Mouse (Mus musculus) T-cell, adult 2 months (primary cell): Measurements from ENCODE around the gene Arhgap23.

Experiments
- DNase-seq: peaks from one replicate; pipeline ENCODE4 v3.0.0; 2022; ENCODE audit warnings: low spot score

Gene Arhgap23

DNA sequence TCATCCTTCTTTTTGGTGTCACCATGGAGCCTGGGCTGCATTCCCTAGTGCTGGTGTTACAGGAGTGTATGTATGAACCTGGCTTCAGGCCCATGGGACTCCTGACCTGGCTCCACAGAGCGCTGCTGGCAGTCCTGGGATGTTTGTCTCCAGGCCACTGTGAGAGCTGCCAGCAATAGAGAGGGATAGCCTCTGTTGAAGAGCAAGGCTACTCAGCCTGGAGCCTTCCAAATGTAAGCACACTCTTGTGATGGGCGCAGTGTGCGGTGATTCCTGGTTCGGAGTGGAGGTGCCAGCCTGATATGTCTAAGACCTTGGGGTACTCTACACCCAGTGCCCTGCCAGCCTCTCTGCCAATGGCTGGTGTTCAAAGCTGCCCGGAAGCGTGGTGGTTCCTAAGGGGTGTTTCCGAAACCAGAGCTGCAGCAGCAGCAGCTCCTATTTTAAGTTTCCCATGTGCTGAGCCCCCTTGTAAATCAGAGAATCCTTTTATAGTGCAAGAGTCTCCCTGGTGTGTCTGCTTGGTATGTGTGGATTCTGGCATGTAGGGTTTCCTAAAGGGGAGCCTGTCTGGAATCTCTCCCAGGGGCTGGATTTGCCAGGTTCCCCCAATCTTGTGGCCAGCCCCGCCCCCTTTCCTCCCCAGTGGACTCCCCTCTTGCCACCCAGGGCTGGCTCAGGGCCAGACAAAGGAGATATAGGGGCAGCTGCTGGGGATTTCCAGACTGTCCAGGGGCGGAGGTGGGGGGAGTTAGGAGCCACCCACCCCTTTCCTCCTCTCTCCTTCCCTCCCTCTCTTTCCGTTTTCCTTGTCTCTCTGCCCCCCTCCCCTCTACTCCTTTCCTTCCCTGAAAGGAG lies 9.0 kb upstream of the Arhgap23 start:
- no peak for DNase-seq

DNA sequence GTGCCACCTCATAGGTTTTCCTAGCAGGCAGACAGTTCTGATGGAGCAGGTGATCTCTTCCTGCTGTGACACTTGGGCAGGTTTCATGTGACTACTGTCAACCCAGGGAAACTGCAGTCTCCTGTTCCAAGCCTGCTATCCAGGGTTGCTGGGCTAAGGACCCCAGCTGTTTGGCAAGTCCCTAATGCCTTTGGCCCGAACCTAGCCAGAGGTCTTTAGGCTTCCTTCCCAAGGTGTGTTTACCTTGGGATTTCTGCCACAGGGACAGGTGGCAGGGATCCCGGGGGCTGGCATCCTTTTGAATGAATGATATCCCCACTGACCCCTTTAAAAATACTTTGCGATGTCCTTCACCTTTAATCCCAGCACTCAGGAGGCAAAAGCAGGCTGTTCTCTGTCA lies 7.9 kb upstream of the Arhgap23 start:
- no peak for DNase-seq

DNA sequence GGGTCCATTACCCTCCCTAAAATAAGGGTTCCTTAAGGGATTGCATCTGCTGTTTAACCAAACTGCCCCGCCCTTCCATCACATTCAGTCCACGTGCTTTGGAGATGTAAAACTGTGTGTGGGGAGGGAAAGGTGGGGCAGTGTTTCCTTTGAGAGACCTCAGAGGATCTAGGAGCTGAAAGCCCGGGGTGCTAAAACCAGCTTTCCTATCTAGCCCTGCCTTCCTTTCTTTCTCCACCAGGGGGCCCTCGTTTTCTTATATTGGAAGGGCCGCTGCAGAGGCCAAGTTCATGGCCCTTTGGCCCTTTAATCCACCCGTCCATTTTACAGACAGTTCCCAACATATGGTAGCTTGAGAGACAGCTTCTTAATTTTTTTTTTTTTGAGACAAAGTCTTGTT lies 7.2 kb upstream of the Arhgap23 start:
- DNase-seq: peak; percentile 53

DNA sequence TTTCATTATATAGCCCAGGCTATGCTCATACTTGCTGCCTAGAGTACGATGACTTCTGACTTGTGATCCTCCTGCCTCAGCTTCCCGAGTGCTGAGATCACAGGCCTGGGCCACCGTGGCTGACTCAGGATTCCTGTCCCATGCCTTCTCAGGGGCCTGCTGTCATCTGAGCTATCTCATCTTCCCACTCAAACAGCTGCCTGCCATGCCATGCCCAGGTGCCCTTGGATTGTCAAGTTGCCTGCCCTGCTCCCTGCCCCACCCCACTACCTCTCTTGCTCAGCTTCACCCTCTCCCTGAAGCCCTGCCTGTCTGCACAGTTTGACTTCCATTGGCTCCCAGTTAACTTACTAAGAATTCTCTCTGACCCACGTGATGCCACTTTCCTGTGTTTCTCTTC lies 4.4 kb upstream of the Arhgap23 start:
- DNase-seq: no peak

DNA sequence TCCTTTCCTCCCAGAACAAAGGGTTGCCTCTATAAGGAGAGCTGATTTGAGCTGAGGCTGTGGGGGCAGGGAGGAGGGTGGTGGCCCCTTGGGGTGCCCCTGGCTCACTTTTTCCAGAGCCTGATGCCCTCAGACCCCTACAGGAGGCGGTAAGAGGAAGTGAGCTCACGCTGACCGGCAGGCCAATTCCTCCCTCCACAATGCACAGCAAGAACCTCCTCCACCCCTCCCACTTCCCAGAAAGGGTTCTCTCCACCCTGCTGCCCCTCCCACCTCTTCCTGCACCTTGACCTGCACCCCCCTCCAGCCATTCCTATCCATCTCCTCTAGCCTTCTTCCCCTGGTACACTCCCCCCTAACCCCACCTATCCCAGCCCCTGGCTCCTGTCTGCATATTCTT lies 3.2 kb upstream of the Arhgap23 start:
- no peak for DNase-seq

DNA sequence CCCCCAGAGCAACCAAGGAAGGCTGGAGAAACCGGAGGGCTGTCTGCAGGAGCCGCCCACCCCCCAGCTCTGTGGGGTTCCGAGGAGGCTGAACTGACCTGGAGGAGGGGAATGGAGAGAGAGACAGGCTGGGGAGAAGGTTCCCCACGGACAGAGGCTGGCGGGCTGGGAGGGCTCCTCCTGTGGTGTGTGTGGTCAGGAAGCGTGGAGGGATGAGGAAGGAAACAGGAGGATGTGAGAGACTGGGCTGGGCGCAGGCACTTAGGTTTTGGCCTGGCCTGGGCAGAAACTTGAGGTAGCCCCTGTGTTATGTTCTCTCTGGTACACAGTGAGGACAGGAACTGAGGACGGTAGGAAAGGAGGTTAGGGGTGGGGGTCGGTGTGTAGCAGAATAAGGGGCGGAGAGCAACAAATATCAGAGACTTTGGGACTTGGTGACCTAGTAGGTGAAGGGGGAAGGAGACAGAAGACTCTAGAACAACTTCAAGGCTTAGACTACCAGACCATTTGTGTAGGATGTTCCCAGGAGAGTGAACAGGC lies 2.5 kb upstream of the Arhgap23 start:
- DNase-seq: no peak

DNA sequence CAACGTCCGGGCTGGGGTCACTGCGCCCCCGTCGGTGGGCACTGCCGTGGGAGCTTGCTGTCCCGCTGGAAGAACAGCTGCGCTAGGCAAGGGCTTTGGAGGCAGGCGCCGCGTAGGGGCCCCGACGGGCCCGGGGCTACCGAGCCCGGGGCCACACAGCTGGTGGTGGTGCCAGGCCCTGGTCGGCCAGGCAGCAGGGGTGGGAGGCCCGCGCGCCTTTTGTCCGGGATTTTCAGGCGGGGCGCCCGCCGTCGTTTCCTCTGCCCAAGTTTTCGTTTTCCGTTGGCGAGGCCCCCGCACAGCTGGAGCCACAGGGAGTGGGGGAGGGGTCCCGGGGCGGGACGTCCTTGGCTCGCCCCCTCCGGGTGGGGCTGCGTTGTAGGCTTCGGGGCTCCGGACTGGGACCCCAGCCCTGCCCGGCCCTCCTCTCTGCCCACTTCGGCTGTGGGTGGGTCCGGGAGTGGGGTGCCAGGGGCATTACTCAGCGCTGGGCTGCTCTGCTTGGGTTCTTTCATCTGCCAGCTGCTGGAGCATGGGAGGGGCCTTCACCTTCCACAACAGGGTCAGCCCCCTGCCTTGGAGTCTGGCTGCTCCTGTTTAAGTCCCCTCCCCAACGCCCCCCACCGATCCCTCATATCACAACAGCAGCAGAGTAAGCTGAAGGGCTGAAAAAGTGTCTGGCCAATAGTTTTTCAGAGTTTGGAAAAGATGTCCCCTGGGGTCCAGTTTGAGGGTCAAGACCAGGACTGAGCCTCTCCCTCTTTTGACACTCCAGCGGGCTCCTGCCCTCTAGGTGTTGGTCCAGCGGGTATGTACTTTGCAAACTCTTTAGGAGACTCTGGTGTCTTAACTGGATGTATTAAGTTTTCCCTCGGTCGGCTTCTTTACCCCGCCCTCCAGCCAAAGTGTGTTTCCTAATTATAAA lies 641 bp downstream of the Arhgap23 start:
- no peak for DNase-seq

DNA sequence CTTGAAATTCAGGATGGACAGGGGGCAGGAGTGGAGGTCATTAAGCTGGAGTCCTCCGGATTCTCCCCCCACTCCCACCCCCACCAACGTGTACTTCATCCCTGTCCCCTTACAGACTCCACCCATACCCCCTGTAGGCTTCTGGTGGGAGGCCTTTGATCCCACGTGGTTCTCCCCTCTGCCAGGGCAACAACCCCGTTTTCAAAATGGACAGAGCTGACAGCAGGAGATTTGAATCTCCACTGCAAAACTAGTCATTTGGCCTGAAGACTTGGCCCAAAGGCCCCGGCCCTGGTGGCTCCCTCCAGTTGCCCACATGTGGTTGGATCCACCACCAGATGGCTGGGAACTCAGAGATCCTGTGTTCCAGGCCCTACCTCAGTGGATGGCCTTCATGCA lies 1.3 kb downstream of the Arhgap23 start:
- DNase-seq: no peak

DNA sequence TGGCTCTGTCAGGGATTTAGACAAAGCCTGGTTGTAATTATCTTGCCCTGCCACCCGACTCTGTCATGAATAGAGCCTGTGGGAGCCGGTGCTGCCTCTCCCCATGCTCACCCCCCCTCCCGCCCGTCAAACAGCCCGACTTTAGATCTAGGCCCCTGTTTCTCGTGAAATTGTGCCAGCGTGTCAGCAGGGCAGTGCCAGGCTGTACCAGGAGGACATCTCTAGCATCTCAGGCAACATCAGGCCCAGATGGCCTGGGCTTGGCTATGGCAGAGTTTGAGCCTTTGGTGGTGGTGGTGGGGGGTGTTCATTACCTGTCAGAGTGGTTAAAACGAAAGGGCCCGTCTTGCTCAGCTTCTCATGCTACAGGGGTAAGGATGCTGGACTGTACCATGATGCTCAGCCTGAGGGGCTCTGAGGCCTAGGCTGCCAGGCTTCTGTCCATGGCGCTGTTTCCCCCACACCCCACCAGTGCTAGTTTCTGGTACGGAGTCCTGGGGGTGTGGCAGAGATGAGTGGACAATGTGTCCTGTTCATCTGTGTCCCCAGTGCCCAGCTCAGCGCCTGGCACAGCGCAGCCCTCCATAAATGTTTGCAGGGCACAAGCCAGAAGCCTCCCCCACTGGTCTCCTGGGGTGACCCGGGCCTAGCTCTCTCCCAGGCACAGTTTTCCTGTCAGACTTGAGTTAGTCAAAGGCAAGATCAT lies 3.7 kb downstream of the Arhgap23 start:
- DNase-seq: no peak

DNA sequence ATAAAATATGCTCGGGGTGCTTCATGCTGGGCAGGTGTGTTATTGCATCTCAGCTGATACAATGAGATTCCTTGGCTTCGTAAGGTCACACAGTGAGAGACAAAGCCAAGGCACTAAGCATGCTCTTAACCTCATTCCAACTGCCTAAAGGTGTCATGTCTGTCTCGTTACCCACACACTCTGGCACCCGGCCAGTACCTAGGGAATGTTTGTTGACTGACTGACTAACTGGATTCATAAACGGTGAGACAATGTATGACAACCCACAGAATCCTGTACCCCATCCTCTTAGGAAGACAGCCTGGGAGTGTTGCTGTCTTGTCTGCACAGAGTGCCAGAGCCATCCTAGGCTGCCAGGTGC lies 4.2 kb downstream of the Arhgap23 start:
- DNase-seq: no peak

DNA sequence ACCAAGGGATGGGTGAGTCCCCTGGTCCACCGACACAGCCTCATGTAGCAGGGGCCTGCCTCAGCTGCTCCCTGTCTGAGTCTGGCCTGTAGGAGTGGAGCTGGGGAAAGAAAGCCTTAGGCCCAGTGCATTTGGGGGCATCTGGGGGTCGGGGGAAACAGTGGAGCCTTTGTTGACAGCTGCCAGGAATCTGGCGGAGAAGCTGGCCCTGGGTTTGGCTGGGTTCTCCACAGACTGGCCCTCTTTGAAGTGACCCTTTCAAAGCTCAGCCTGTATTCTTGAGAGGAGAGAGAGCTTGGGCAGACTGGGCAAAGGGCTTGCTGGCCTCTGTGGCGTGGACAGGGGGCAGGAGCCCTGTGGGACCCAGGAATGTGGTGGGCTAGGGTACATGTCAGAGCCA lies 7.2 kb downstream of the Arhgap23 start:
- no peak for DNase-seq

DNA sequence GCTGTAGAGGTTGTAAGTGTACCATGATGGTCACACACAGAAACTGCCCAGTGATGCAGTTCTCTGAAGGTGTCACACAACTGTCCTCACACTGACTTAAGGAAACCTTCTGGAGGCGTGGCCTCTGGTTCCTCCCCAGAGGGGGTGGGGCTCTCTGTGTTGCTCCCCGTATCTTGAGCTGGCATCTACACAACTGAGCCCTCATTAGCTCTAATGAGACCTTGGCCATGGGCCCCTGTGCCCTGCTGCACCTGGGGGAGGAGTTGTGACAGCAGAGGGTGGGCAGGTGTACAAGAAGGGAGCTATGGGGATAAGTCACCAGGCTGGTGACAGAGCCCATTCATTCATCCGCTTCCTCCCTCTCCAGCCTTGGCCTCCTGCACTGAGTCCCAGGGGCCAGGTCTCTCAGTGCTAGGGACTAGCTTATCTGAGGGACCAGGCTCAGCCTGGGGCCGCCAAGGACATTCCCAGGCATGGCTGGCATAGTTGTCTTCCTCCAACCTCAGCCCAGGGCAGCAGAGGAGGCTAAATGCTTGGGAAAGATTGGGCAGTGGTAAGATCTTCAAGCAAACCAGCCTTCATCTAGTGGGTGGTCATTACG lies 8.9 kb downstream of the Arhgap23 start:
- DNase-seq: no peak

DNA sequence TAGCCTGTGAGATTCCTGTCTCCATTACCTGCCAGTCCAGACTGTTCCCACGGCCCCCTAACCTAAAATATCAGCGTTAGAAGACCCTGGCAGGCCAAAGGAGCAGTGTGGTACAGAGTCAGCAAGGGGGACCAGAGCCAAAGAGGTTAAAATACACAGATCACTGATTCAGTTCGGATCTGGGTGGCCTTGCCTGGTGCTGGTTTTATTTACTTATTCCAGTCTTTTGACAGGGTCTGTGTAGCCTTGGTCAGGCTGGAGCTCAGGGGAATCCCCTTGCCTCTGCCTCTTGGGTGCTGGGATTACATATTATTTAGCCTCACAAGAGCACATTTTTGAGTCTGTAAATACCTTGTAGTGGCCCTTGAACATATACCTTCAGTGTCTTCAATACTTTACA lies 9.5 kb downstream of the Arhgap23 start:
- DNase-seq: no peak

DNA sequence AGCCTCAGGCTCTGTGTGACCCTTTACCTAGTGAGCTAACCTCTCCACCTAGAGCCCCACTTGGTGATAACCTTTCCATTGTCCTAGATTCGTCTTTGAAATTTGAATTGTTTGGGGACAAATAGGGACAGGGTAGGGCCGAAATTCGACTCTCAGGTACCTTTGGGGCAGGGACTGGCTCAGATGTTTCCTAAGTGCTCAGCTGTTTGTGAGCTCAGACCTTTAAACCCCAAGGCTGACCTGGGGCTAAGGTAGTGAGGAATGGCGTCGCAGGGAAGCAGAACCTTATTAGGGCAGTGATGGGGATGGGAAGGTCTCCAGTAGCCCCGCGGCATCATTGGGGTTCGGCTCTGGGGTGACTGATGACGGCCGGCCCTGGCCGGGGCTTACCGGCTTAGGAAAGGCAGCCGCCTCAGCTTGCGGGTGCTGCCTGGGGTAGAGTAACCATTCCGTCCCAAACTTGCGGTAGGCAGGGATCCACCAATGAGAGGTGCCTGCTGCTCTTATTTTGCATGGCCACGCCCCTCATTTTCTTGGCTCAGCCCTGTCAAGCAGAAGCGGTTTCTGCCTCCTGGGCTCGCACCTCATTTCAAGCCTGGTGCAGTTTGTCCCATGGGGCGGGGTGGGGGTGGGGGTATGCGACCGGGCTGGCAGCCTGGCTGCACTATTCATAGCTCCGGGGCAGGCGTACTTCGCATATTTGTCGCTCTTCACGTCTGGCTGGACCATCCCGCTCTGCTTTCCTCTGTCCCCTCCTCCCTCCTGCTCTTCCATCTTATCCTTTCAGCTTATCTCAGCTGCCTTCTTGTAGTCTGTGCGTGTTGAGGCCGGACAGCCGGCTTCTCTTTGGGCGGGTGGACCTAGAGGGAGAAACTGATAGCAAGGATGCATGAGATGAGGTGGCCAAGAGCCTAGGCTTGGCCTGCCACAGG lies 12.7 kb downstream of the Arhgap23 start:
- no peak for DNase-seq

DNA sequence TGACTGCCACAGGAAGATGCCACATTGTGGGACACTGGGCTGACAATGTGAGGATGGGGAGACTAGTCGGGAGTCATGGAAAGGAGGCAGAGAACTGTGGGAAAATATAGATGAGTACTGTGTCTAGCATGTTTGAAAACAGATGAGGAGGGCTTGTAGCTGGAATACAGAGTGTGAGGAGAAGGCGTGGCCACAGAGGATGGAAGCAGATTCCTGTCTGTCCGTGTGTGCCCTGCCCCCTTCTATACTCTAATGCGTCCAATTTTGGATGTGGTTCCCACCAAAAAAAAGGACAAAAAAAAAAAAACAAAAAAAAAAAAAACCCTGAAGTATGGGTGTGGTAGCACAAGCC lies 13.4 kb downstream of the Arhgap23 start:
- no peak for DNase-seq

DNA sequence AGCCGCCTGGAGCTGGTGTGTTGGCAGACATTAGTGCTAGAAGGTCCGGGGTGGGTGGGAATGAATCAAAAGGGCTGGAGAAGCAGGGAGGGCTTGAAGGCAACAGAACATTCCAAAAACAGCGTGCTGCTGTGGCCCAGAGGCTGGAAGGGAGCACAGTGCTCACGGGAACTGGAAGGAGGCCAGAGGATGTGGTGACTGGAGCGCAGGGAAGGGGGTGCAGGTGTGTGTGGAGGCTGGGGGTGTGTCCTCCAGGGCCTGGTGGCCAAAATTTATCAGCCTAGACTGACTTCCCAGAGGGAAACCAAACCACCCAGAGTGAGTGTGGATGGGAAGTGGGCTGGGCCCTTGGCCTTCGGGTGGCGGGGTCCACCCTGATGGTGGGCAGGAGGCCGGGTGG lies 14.3 kb downstream of the Arhgap23 start:
- no peak for DNase-seq

DNA sequence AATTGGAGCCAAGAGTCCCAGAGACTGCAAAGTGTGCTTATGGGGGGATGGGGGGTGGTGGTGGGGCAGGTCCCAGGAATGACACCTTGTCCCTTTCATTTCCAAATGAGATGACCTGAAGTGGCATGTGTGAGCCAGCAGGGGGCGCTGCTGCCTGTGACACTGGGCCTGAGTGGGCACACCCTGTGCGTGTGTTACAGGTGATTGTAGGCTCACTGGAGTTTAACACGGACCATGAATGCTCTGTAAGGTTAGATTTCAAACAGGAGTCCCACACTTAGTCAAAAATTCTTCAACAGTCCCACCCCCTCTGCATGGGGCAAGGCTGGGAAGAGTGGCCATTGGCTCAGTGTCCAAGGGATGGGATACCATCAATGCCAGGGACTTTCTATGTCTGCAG lies 16.7 kb downstream of the Arhgap23 start:
- DNase-seq: peak; percentile 73

DNA sequence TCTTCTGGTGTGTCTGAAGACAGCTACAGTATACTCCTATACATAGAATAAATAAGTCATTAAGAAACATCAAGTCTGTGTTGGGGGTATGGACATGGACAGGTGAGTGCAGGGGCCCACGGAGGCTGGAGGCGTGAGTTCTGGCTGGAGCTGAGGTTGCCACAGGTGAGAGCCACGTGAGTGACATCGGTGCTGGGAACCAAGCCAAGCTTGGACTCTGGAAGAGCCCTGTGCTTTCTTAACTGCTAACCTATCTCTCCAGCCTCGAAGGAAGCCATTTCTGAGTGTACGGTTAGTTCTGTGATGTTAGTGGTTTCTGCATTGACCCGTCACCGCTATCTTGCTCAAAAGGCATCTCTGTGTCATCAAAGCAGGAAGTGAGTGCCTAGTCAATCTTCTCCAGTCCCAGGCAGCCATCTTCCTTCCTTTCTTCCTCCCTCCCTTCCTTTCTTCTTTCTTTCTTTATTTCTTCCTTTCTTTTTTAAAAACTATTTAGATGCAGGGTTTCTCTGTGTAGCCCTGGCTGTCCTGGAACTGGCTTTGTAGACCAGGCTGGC lies 17.7 kb downstream of the Arhgap23 start:
- DNase-seq: no peak

DNA sequence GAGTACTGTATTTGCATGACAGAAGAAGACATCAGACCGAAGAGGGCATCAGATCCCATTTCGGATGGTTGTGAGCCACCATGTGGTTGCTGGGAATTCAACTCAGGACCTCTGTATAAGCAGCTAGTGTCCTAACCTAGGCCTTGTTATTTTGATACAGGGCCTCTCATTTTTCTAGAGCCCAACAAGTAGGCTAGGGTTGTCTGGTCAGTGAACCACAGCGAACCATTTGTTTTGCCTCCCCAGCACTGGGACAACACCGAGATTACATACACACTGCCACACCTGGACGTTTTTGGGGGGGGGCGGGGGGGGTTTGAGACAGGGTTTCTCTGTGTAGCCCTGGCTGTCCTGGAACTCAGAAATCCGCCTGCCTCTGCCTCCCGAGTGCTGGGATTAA lies 18.8 kb downstream of the Arhgap23 start:
- DNase-seq: no peak

DNA sequence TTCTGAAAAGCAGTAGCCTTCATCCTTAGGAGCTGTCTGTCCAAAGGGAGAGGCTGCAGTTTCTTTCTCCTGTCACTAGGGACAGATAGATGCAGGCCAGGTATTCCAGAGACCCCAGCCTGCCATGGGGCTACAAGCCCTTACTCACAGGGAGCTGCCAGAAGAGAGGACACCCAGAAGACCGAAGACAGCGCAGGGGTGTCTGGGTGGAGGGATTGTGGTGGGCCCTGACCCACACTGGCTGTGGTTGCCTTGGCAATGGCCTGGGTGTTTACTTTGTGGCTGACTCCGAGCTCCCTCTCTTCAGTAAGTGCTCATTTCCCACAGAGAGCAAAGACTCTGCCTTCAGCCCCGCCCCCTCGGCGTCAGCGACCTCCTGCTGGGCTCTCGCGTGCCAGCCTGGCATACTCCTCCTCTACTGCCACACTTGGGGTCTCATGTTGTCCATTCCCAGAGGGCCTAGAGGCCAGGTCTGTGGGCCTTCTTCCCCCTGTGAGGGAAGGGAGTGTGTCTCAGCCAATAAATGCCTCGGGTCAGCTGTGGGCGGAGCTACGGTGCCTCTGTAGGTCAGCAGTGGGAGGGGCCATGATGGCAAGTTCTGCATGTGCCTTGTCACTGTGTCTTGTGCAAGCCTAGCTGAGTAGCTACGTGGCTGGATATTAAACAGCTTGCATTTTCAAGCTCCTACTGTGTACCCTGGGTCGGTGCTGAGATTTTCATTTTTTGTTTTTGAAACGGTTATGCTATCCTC lies 19.5 kb downstream of the Arhgap23 start:
- peak; percentile 83 for DNase-seq
